Mouse (Mus musculus) limb, embryonic 12.5 days (tissue): ENCODE data around the gene Htt. TPM values are rescaled to one million over a fixed set of nuclear protein-coding genes. Genes with fewer than 3 reads are reported as not detected.
"Not testable (repeated sequence)": the region's sequence is repeated elsewhere in the genome, so short reads cannot be mapped to it uniquely, and the experiment has no call there.

Experiments used
- ATAC-seq: fragments of 200-750 bp; cut with Nextera tagmentation; 2 replicates; pipeline ENCODE4 v1.8.0; 2017; ENCODE audit warnings: low read depth, moderate TSS enrichment; ENCODE audit not compliant: insufficient number of reproducible peaks, insufficient read depth, low FRiP score, low TSS enrichment
- H3K27ac ChIP-seq: fragments of 300-500 bp; sonication (generic); 2 replicates; pipeline ENCODE4 v1.5.1; 2016; ENCODE audit warnings: mild to moderate bottlenecking, moderate library complexity
- H3K27me3 ChIP-seq: fragments of 300-500 bp; sonication (generic); 2 replicates; pipeline ENCODE4 v1.6.1; 2016; ENCODE audit warnings: mild to moderate bottlenecking, moderate library complexity
- H3K36me3 ChIP-seq: fragments of 300-500 bp; sonication (generic); 2 replicates; pipeline ENCODE4 v1.6.1; 2016; ENCODE audit warnings: mild to moderate bottlenecking, moderate library complexity
- H3K4me1 ChIP-seq: fragments of 300-500 bp; sonication (generic); replicated peaks from 2 replicates; pipeline ENCODE4 v1.6.1; 2016
- H3K4me2 ChIP-seq: fragments of 300-500 bp; sonication (generic); 2 replicates; pipeline ENCODE4 v1.6.1; 2016; ENCODE audit warnings: mild to moderate bottlenecking, moderate library complexity
- H3K4me3 ChIP-seq: fragments of 300-500 bp; sonication (generic); replicated peaks from 2 replicates; pipeline ENCODE4 v1.5.1; 2016; ENCODE audit warnings: mild to moderate bottlenecking
- H3K9ac ChIP-seq: fragments of 300-500 bp; sonication (generic); replicated peaks from 2 replicates; pipeline ENCODE4 v1.6.1; 2016; ENCODE audit warnings: mild to moderate bottlenecking, moderate library complexity
- H3K9me3 ChIP-seq: fragments of 300-500 bp; sonication (generic); 2 replicates; pipeline ENCODE4 v1.6.1; 2016; ENCODE audit warnings: mild to moderate bottlenecking, moderate library complexity
- WGBS: fragments of 180-500 bp; shearing (Covaris S2); methylation state at CpG from one replicate; pipeline ENCODE4 v1.1.7; 2016; 5-methylcytosine and 5-hydroxymethylcytosine counted together
- polyA plus RNA-seq: library from polyadenylated mRNA; unstranded; fragments of >200 nt; fragmentation: Nextera tagmentation; extraction: Ambion mirVana; gene quantifications from 2 replicates; pipeline ENCODE4 v1.2.1, GENCODE M21; 2016

The Htt gene
- 18.2 and 18.5 TPM in 2 replicates for polyA plus RNA-seq

DNA sequence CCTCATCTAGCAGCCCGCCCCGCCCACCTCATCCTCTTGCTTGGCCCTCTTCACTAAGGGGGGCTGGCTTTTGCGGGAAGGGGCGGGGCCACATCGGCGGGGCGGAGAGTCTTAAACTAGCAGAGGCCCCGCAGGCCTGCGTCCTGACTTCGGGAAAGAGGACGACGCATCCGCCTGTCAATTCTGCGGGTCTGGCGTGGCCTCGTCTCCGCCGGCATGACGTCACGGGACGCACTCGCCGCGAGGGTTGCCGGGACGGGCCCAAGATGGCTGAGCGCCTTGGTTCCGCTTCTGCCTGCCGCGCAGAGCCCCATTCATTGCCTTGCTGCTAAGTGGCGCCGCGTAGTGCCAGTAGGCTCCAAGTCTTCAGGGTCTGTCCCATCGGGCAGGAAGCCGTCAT lies at the start of gene Htt:
Htt (plus strand) TSS at position 232 of the 400 bp plus-strand sequence.
- no peaks in the 10 kb centered on the region for H3K36me3 ChIP-seq
- peak within 1 kb of the TSS; percentile 100 for H3K4me3 ChIP-seq
- no peaks in the 10 kb centered on the region for H3K9me3 ChIP-seq
- peak within 1 kb of the TSS; percentile 79 for H3K4me2 ChIP-seq
- under 1% methylated on average over 35 of the region's 35 CpGs for WGBS
- peak within 1 kb of the TSS; percentile 97 for H3K9ac ChIP-seq
- H3K27ac ChIP-seq, result peak within 1 kb of the TSS; percentile 94
- peaks cover 11% of the 10 kb centered on the region for H3K4me1 ChIP-seq
- 0 out of 2 replicates have a peak, but pooled peaks cover 2% of the 10 kb centered on the region for H3K27me3 ChIP-seq
- ATAC-seq, result peak; percentile 98

DNA sequence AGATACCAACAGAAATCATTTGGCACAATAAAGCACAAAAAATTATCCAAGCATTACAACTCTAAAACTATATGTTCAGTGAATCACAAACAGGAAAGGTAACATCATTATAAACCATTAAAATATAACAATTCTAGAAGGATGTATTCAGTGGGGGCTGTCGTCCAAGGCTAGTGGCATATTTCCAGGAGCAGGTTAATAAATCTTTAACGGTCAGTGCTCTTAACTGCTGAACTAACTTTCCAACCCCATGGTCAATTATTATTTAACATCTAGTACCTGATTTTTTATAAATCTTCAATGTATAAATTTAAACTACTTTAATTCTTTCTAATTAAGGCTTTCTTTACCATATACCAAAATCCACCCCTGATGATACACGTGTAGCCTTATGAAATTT lies 47.2 kb upstream of the Htt start:
- not testable (repeated sequence) for H3K27me3 ChIP-seq, H3K9me3 ChIP-seq, H3K4me3 ChIP-seq, H3K4me2 ChIP-seq, H3K27ac ChIP-seq, ATAC-seq, H3K4me1 ChIP-seq, H3K36me3 ChIP-seq, H3K9ac ChIP-seq
- 68% methylated on average over 3 of the region's 3 CpGs for WGBS

DNA sequence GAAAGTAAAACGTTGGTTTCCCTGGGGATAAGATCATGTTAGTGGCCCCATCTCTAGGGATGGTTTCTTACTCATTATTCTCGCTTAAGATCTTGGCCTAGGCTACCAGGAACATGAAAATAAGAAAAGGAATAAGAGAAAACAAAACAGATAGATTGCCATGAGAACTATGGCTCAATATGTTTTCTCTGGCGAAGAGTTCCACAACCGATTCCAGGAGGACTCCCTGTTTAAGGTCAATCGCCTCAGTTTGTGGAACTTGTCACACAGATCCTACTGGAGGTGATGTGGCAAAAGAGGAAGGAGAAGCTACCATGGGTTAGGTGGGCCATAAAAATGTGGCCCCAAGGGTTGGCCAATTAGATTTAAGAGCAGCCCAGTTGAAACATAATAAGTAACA lies 46.7 kb upstream of the Htt start:
- 78% methylated on average over 5 of the region's 5 CpGs for WGBS
- no peak overlapping the region for H3K4me3 ChIP-seq
- H3K27ac ChIP-seq, result no peak overlapping the region
- no peak overlapping the region for H3K9ac ChIP-seq
- ATAC-seq, result no peak
- H3K4me2 ChIP-seq, result no peak overlapping the region
- no peaks in the 10 kb centered on the region for H3K4me1 ChIP-seq
- no peaks in the 10 kb centered on the region for H3K36me3 ChIP-seq
- no peaks in the 10 kb centered on the region for H3K9me3 ChIP-seq
- H3K27me3 ChIP-seq, result no peaks in the 10 kb centered on the region

DNA sequence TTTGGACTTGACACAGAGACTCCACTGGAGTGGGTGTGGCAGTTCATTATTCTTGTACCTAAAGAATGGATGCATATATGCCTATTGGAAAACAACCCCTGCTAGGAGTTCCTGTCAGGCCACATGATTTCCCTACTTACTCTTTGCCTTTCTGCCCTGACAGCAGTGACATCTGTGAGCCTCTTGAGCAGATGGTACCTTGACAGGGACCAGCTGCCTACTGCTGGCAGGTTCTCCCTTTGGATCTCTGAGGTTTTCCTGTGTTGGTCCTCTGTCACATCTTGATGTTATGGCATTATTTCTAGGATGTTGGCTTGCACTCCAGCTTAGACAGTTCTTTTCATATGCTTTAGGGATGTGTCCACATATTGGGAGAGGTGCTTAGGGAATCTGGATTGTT lies 32.4 kb upstream of the Htt start:
- H3K9me3 ChIP-seq, result no peaks in the 10 kb centered on the region
- H3K9ac ChIP-seq, result no peak overlapping the region
- no peak for ATAC-seq
- no peak overlapping the region for H3K4me2 ChIP-seq
- no peaks in the 10 kb centered on the region for H3K36me3 ChIP-seq
- H3K4me1 ChIP-seq, result no peaks in the 10 kb centered on the region
- no peaks in the 10 kb centered on the region for H3K27me3 ChIP-seq
- no peak overlapping the region for H3K27ac ChIP-seq
- H3K4me3 ChIP-seq, result no peak overlapping the region

DNA sequence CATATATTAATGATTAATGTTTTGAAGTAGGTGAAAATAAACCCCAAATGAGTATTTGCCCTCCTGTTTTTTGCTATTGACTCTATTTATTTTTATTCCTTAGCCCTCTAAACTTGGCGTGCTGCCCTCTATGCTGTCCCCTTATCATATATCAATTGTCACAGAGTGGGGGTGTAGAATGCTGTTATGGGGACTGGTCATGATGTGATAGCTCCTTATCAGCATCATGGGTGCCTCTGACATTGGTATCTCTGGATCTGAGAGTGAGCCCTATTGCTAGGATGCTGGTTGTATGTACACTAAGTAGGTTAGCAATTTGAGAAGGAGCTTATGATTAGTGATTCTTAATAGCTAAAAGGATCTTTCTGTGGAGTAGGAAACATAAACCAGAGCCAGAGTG lies 31.3 kb upstream of the Htt start:
- Histone ChIP-seq H3K36me3 (no peaks in the 10 kb centered on the region), H3K9me3 (no peaks in the 10 kb centered on the region), H3K4me2 (no peak overlapping the region), H3K27ac (no peak overlapping the region), H3K9ac (no peak overlapping the region), H3K4me1 (no peaks in the 10 kb centered on the region), H3K4me3 (no peak overlapping the region), H3K27me3 (no peaks in the 10 kb centered on the region)
- no peak for ATAC-seq
- 57% methylated on average over 1 of the region's 1 CpGs for whole genome bisulfite sequencing

DNA sequence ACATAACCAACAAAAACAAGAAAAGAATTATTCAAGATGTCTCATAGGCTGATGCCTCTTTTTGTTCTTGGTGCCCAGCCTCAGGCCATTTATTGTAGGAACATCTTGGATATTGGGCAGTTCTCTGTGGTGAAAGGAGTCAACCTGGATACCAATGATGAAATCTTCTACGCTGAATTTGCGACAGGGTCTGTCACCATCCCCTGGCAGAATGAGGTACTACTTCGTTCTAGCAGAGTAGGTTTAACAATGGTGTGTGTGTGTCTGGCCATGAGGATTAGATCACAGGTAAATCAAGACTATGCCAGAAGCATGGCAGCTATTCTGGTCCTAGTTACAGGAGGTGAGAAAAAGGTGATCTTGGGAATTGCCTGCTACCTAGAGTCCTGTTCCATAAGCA lies 10.1 kb upstream of the Htt start:
- WGBS, result 60% methylated on average over 3 of the region's 3 CpGs
- H3K4me3 ChIP-seq, result no peak overlapping the region
- no peak overlapping the region for H3K4me2 ChIP-seq
- H3K36me3 ChIP-seq, result no peaks in the 10 kb centered on the region
- no peaks in the 10 kb centered on the region for H3K4me1 ChIP-seq
- no peak for ATAC-seq
- no peaks in the 10 kb centered on the region for H3K9me3 ChIP-seq
- H3K27me3 ChIP-seq, result no peaks in the 10 kb centered on the region
- no peak overlapping the region for H3K9ac ChIP-seq
- no peak overlapping the region for H3K27ac ChIP-seq

DNA sequence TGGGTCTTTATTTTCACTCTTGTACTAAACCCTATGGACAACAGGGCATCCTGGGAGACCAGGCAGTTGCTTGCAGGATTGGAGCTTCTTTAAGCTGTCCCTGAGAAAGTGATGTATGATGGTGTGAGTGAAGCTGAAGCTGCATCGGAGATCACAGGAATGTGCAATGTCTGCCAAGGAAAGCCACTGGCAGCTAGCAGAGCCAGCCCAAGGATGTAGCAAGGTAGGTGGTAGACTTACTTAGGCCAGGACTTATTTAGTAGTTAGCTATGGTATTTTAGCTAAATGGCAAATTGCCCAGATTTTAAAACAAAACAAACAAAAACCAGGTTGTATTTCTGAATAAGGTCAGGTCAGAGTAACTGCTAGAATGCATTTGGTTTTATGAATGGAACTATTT lies 2.8 kb upstream of the Htt start:
- Histone ChIP-seq H3K9ac (no peak overlapping the region), H3K4me2 (no peak overlapping the region), H3K27ac (no peak overlapping the region), H3K9me3 (no peaks in the 10 kb centered on the region), H3K27me3 (0 out of 2 replicates have a peak, but pooled peaks cover 2% of the 10 kb centered on the region), H3K4me3 (no peak overlapping the region), H3K36me3 (no peaks in the 10 kb centered on the region), H3K4me1 (peaks cover 11% of the 10 kb centered on the region)
- 77% methylated on average over 1 of the region's 1 CpGs for WGBS
- ATAC-seq, result no peak

DNA sequence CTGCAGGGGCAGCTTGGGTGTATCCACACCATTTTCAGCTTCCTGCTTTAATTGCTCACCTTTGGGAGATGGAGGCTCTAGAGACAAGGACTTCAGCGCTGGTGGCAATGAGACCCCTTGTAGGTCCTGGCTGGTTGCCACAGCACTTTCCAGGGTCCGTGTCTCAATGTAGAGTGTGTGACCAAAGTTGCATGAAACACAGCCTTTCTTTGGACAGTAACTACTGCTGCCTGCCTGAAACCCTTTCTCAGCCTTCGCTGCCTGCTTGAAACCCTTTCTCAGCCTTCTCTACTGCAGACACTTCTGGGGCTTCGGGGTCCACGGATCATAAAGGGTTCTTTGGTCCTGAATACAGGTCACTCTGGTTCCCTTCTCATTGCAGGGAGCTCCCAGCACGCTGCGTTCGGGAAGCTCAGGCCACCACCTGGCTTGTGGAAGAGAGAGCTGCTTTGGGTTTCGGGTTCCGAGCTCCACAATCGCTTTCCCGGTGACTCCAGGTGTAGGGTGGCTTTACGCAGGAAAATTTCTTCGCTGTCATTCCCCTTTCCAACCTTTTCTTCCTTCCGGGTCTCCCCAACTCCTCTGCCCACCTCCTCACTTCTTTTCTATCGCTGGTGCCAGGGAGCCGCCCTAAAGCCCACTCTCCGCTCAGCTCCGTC lies 561 bp upstream of the Htt start:
- Histone ChIP-seq H3K27me3 (0 out of 2 replicates have a peak, but pooled peaks cover 2% of the 10 kb centered on the region), H3K27ac (peak overlapping the region; percentile 94), H3K36me3 (no peaks in the 10 kb centered on the region), H3K9me3 (no peaks in the 10 kb centered on the region), H3K4me1 (peaks cover 11% of the 10 kb centered on the region), H3K4me2 (peak overlapping the region; percentile 79), H3K9ac (peak overlapping the region; percentile 56), H3K4me3 (peak overlapping the region; percentile 100)
- no peak; the same call in 1 of the 2 replicates for ATAC-seq
- under 1% methylated on average over 19 of the region's 19 CpGs for WGBS

DNA sequence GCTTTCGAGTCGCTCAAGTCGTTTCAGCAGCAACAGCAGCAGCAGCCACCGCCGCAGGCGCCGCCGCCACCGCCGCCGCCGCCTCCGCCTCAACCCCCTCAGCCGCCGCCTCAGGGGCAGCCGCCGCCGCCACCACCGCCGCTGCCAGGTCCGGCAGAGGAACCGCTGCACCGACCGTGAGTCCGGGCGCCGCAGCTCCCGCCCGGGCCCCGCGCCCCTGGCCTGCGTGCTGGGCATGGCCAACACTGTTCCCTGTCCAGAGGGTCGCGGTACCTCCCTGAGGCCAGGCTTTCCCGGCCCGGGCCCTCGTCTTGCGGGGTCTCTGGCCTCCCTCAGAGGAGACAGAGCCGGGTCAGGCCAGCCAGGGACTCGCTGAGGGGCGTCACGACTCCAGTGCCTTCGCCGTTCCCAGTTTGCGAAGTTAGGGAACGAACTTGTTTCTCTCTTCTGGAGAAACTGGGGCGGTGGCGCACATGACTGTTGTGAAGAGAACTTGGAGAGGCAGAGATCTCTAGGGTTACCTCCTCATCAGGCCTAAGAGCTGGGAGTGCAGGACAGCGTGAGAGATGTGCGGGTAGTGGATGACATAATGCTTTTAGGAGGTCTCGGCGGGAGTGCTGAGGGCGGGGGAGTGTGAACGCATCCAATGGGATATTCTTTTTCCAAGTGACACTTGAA lies 533 bp downstream of the Htt start:
- WGBS, result under 1% methylated on average over 51 of the region's 54 CpGs
- peak overlapping the region; percentile 100 for H3K4me3 ChIP-seq
- H3K27ac ChIP-seq, result peak overlapping the region; percentile 94

DNA sequence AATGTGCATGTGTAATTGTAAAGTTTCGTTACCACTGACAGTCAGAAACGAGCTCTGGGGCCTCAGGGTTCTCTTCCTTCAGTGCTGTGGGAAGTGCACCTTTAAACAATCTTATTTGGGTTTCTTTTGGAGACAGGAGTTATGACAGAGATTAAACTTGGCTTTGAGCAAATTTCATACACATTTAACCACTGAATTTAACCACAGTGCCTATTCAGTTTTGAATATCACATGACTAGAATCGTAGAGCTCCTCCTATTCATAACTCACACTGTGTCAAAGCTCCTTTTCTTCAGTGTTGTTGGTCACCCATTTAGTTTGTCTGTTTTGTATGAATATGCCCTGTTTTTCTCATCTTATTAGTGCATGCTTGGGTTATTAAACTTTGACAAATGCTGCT lies 10.3 kb downstream of the Htt start:
- no peak overlapping the region for H3K4me3 ChIP-seq
- no peak overlapping the region for H3K27ac ChIP-seq
- ATAC-seq, result no peak
- peaks cover 11% of the 10 kb centered on the region for H3K4me1 ChIP-seq
- no peaks in the 10 kb centered on the region for H3K27me3 ChIP-seq
- H3K9me3 ChIP-seq, result no peaks in the 10 kb centered on the region
- no peak overlapping the region for H3K4me2 ChIP-seq
- WGBS, result 89% methylated on average over 3 of the region's 3 CpGs
- H3K36me3 ChIP-seq, result peaks cover 5% of the 10 kb centered on the region; the same call in 1 of the 2 replicates
- H3K9ac ChIP-seq, result no peak overlapping the region

More for the DNA sequence above, 533 bp downstream of the Htt start:
- H3K9me3 ChIP-seq, result no peaks in the 10 kb centered on the region
- peak overlapping the region; percentile 79 for H3K4me2 ChIP-seq
- 0 out of 2 replicates have a peak, but pooled peaks cover 2% of the 10 kb centered on the region for H3K27me3 ChIP-seq
- ATAC-seq, result peak; percentile 67
- H3K4me1 ChIP-seq, result peaks cover 11% of the 10 kb centered on the region
- peak overlapping the region; percentile 97 for H3K9ac ChIP-seq
- no peaks in the 10 kb centered on the region for H3K36me3 ChIP-seq

DNA sequence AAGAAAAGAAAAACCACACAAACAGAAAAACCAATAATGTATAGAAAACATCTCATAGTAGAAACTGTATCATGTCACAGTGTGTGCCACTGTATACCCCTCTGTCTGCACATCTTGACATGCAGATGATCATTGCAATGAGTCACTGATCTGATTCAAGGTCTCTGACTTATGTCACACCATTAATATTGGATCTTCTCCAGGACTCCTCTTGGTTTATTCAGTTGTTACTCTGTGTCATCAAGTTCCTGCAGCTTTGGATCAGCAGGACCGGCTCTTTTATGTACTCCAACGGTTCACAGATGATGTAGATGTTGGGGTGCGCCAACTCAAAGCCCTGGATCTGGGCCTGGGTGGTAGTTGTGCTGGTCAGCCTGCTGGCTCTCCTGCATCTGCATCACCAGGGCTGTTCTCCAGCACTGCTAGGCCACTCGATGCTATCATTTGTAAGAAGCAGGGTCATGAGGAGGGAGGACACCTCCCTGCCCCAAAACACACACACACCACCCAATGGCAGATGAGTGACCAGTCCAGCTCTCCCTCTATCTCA lies 11.2 kb downstream of the Htt start:
- WGBS, result 95% methylated on average over 4 of the region's 4 CpGs
- Histone ChIP-seq H3K4me3 (no peak overlapping the region), H3K9me3 (no peaks in the 10 kb centered on the region)

More for the DNA sequence above, 11.2 kb downstream of the Htt start:
- peaks cover 5% of the 10 kb centered on the region; the same call in 1 of the 2 replicates for H3K36me3 ChIP-seq
- no peak overlapping the region for H3K27ac ChIP-seq
- H3K27me3 ChIP-seq, result no peaks in the 10 kb centered on the region
- no peak overlapping the region for H3K9ac ChIP-seq
- no peak overlapping the region for H3K4me2 ChIP-seq
- no peak for ATAC-seq
- H3K4me1 ChIP-seq, result peaks cover 9% of the 10 kb centered on the region
